Mouse (Mus musculus) hindlimb bud, embryonic 11.5 days (tissue): ENCODE results near the gene Wdr25.

Experiments used
- DNase-seq: peaks from one replicate; pipeline ENCODE4 v3.0.0-alpha.2; 2012; ENCODE audit warnings: low read depth, low spot score; ENCODE audit errors: extremely low spot score

Gene Wdr25

GRCm38 (mm10) chr12:108893715-108894431 is 442 bp downstream of the Wdr25 start, which contains the start of gene Wars:
Gene Wars (minus strand): TSS chr12:108894174.
- DNase-seq = peak; percentile 73

- no peak for DNase-seq
Measured at GRCm38 (mm10) chr12:108894432-108894816, 993 bp downstream of the Wdr25 start.

- no peak for DNase-seq
Measured at GRCm38 (mm10) chr12:108896006-108896405, 2.6 kb downstream of the Wdr25 start.

GRCm38 (mm10) chr12:108901346-108901745 is 7.9 kb downstream of the Wdr25 start:
- DNase-seq = no peak

- no peak for DNase-seq
Measured at GRCm38 (mm10) chr12:108902940-108903339, 9.5 kb downstream of the Wdr25 start.

GRCm38 (mm10) chr12:108903600-108904275 is 10.3 kb downstream of the Wdr25 start:
- DNase-seq = no peak

- DNase-seq = no peak
Measured at GRCm38 (mm10) chr12:108904276-108904653, 10.8 kb downstream of the Wdr25 start.

- no peak for DNase-seq
Measured at GRCm38 (mm10) chr12:108905620-108906302, 12.3 kb downstream of the Wdr25 start.

GRCm38 (mm10) chr12:108906398-108906797 is 13.0 kb downstream of the Wdr25 start:
- DNase-seq = no peak

- DNase-seq = no peak
Measured at GRCm38 (mm10) chr12:108909846-108910433, 16.5 kb downstream of the Wdr25 start.

- DNase-seq = no peak
Measured at GRCm38 (mm10) chr12:108912442-108912841, 19.0 kb downstream of the Wdr25 start.

GRCm38 (mm10) chr12:108914198-108914597 is 20.8 kb downstream of the Wdr25 start:
- no peak for DNase-seq

- no peak for DNase-seq
Measured at GRCm38 (mm10) chr12:108914709-108915340, 21.4 kb downstream of the Wdr25 start.

- no peak for DNase-seq
Measured at GRCm38 (mm10) chr12:108915893-108916292, 22.5 kb downstream of the Wdr25 start.

GRCm38 (mm10) chr12:108916447-108917042 is 23.1 kb downstream of the Wdr25 start:
- DNase-seq = no peak

GRCm38 (mm10) chr12:108917509-108917908 is 24.1 kb downstream of the Wdr25 start:
- no peak for DNase-seq

- DNase-seq = no peak
Measured at GRCm38 (mm10) chr12:108918753-108919152, 25.3 kb downstream of the Wdr25 start.

GRCm38 (mm10) chr12:108926606-108927111 is 33.2 kb downstream of the Wdr25 start:
- no peak for DNase-seq

GRCm38 (mm10) chr12:108928249-108928648 is 34.8 kb downstream of the Wdr25 start:
- no peak for DNase-seq

GRCm38 (mm10) chr12:108929475-108929874 is 36.0 kb downstream of the Wdr25 start:
- DNase-seq = no peak
